Mouse (Mus musculus): ENCODE measurements around the gene Olfr1065. TPM values are rescaled to one million over a fixed set of nuclear protein-coding genes. Genes with fewer than 3 reads are reported as not detected.
A peak's percentile ranks its signal among the peaks of the same experiment; 100 is the strongest.
"Not testable (repeated sequence)": the region's sequence is repeated elsewhere in the genome, so short reads cannot be mapped to it uniquely, and the experiment has no call there.

Olfr1065 gene
- not detected for total RNA-seq (2021)
- long read RNA-seq, experiment 1: 0 reads
- long read RNA-seq, experiment 2: 0 reads

DNA sequence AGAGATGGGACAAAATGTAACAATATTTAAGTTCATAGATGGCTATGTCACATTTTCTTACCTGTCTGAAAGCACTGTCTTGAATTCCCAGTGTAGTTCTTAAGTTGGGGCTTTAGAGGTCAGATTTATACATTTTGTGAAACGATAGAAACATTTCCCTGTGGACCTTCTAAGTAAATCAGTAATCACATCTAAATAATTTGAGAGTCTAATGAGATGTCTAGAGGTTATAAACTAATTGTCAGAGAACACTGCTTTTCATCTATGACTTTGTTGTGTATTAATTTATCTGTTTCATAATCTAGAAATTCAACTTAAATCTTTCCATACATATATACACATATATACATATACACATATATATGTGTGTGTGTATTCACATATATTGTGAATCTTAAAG lies at the start of gene Olfr1065:
TSS of gene Olfr1065 (minus strand) at position 101 of the 400 bp plus-strand sequence.
- not testable (repeated sequence) for DNase-seq (ENCODE audit: low spot score in 2 of 2)

DNA sequence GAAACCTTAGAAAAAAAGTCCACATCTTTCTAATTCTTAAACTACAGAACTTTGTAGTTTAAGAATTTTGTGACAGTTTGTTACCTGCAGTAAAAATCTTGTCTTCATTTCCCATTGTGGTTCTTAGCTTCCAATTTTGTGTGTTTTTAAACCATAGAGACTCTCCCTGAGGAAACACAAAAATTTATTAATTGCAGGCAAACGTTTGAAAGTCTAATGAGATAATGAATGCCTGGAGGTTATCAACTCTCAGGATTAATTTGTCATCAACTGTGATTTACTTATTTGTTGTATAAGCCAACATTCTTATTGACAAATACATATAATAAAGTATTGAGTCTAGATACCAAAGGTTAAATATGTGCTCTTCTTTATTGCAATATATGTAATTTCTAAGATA lies 36.9 kb upstream of the Olfr1065 start, which contains the start of gene Olfr228:
TSS of gene Olfr228 (minus strand) at position 101 of the 400 bp plus-strand sequence.
- DNase-seq (ENCODE audit: low spot score in 2 of 2): no peak

DNA sequence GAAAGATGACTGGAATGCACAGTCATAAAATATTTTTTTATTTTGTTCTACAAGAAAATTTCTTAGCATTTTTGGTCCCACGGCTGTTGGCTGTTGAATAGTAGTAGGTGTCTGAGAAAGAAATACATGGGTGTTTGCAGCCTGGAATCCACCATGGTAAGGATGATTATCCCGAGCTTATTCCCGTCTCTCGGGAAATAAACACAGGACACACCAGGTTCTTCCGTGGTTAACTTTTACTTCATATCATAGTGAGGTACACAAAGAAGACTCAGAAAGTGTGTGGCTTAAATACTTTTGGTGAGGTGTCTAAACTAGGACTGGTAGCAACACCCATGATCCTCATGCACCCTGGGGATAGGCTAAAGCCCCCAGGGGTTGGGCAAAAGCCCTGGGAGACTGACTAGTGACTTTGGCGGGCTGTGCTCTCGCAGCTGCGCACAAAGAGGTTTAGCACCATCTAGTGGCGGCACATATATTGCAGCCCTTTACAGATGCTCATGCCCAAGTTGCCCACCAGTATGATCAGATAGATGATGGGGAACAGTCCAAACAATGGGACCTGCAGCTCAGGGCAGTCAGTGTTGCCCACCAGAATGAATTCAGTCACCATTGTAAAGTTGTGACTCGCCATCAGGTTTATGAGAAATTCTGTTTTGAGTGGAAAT lies 14.2 kb upstream of the Olfr1065 start:
- DNase-seq (ENCODE audit: low spot score in 2 of 2): peak; percentile 44 to 49

DNA sequence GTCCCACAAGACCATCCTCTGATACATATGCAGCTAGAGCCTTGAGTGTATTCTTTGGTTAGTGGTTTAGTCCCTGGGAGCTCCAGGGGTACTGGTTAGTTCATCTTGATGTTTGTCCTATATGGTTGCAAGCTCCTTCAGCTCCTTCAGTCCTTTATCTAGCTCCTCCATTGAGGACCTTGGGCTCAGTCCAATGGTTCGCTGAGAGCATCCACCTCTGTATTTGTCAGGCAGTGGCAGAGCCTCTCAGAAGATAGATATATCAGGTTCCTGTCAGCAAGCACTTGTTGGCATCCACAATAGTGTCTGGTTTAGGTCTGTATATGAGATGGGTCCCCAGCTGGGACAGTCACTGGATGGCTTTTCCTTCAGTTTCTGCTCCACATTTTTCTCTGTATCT lies 10.0 kb upstream of the Olfr1065 start:
- DNase-seq (ENCODE audit: low spot score in 2 of 2): no peak

DNA sequence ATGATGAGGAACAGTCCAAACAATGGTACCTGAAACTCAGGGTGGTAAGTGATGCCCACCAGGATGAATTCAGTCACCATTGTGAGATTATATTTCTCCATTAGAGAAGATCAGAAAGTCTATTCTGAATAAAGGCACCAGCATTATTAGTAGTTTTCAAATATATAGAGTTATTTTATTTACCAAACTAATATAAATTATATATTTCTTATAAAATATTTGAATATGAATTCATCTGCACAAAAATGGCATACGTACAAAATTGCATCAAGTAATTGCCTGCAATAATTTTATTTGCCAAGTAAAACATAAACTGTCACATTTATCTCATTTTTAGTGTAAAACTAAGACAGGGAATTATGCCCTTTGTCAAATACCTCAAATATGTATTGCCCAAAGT lies 5.8 kb upstream of the Olfr1065 start, which contains the start of gene Olfr1066:
TSS of gene Olfr1066 (minus strand) at position 101 of the 400 bp plus-strand sequence.
- DNase-seq (ENCODE audit: low spot score in 2 of 2): no peak

DNA sequence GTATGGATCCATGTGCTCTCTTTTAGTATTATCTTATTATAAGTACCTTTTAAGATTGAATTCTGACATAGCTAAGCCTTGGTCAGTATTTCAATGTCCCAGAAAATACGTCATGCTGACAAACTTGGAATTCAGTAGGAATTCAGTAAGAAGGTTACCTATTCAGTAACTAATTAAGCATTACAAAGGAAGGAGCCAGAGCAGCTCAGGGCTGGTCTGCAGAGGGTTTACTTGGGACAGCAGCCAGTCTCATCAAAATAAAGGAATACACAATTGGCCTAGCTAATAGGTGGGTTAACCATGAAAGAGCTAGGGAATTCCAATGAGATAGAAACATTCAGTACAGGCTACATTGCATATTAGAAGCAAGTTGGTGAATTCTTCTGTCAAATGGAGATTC lies 8.3 kb downstream of the Olfr1065 start:
- not testable (repeated sequence) for DNase-seq (ENCODE audit: low spot score in 2 of 2)

DNA sequence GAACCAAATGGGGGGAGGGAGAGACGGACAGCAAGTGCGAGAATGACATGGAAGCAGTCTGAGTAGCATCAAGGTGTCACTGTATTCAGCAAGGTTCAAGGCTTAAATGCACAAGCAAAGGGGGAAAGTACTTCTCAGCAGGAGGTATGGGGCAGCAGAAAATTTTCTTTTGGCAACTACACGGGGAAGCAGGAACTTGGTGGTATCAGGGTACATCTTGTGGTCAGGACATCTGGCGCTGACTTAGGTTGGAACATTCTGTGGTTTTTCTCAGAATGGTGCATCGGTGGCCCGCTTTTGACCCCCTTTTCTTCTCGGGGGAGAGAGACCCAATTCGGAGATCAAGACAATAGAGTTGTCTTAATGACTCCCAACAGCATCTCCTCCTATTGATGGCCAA lies 21.9 kb downstream of the Olfr1065 start:
- DNase-seq (ENCODE audit: low spot score in 2 of 2): not testable (repeated sequence)

DNA sequence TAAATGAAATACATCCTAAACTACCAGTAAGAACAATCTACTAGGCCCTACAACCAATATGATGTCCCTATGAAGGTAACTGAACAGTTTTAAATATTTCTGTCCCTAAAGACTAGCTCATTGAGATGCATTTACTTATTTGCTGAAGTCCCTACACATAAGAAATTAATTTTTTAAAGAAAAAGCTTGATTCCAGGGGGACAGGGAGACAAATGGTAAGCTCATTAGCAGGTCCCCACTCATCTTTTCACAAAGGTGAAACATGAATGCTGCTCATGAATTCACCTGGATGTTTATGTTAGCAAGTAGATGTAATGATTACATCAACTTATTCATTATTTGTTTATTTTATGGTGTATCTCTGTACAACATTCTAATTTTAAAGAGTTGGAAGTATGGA lies 23.7 kb downstream of the Olfr1065 start, which contains the start of gene Olfr1062:
TSS of gene Olfr1062 (minus strand) at position 101 of the 400 bp plus-strand sequence.
- DNase-seq (ENCODE audit: low spot score in 2 of 2): not testable (repeated sequence)

DNA sequence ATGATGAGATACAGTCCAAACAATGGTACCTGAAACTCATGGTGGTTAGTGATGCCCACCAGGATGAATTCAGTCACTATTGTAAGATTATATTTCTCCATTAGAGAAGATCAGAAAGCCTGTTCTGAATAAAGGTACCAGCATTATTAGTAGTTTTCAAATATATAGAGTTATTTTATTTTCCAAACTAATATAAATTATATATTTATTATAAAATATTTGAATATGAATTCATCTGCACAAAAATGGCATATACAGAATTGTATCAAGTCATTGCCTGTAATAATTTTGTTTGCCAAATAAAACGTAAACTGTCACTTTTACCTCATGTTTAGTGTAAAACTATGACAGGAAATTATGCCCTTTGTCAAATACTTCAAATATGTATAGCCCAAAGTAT lies 36.4 kb downstream of the Olfr1065 start, which contains the start of gene Olfr1061:
TSS of gene Olfr1061 (minus strand) at position 101 of the 400 bp plus-strand sequence.
- DNase-seq (ENCODE audit: low spot score in 2 of 2): no peak

DNA sequence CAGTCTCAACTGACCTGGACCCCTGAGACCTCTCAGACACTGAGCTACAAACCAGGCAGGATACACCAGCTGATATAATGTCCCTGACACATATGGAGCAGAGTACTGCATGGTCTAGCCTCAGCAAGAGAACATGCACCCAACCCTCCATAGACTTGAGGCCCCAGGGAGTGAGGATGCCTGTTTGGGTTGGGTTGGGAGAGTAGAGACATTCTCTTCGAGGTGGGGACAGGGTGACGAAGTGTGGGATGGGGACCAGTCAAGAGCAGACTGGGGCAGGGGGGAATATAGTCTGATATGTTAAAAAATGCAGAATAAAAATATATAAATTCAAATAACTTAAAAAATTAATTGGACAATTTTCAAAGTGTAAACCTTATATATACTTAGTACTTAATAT lies 55.3 kb downstream of the Olfr1065 start:
- no peak for DNase-seq (ENCODE audit: low spot score in 2 of 2)

Other genes with a start within 250 kb of the Olfr1065 start
- not detected for gene Olfr1045, start 247.6 kb downstream of the Olfr1065 start, total RNA-seq (2021)
- gene Olfr1046, start 231.3 kb downstream of the Olfr1065 start, total RNA-seq (2021): not detected
- gene Olfr1047, start 219.2 kb downstream of the Olfr1065 start, total RNA-seq (2021): not detected
- gene Olfr1048, start 210.3 kb downstream of the Olfr1065 start, total RNA-seq (2021): not detected
- not detected for gene Olfr1049, start 192.3 kb downstream of the Olfr1065 start, total RNA-seq (2021)
- not detected for gene Olfr1051, start 171.5 kb downstream of the Olfr1065 start, total RNA-seq (2021)
- gene Olfr1052, start 158.1 kb downstream of the Olfr1065 start, total RNA-seq (2021): not detected
- gene Olfr1053, start 135.3 kb downstream of the Olfr1065 start, total RNA-seq (2021): not detected
- gene Olfr1054, start 115.2 kb downstream of the Olfr1065 start, total RNA-seq (2021): not detected
- gene Olfr1055, start 100.3 kb downstream of the Olfr1065 start, total RNA-seq (2021): not detected
- not detected for gene Olfr1056, start 88.1 kb downstream of the Olfr1065 start, total RNA-seq (2021)
- gene Olfr1057, start 72.2 kb downstream of the Olfr1065 start, total RNA-seq (2021): not detected
- gene Olfr1058, start 62.0 kb downstream of the Olfr1065 start, total RNA-seq (2021): not detected
- gene Olfr1061, start 36.5 kb downstream of the Olfr1065 start, total RNA-seq (2021): not detected
- gene Olfr1062, start 23.8 kb downstream of the Olfr1065 start, total RNA-seq (2021): not detected
- not detected for gene Olfr1066, start 5.7 kb upstream of the Olfr1065 start, total RNA-seq (2021)
- gene Olfr228, start 36.8 kb upstream of the Olfr1065 start, total RNA-seq (2021): not detected
- not detected for gene Olfr1076, start 57.9 kb upstream of the Olfr1065 start, total RNA-seq (2021)
- gene Olfr1079, start 91.9 kb upstream of the Olfr1065 start, total RNA-seq (2021): not detected
- gene Olfr1080, start 107.6 kb upstream of the Olfr1065 start, total RNA-seq (2021): not detected
- gene Olfr1082, start 148.4 kb upstream of the Olfr1065 start, total RNA-seq (2021): not detected
- gene Olfr1084, start 189.1 kb upstream of the Olfr1065 start, total RNA-seq (2021): not detected
- not detected for gene Olfr1085, start 211.4 kb upstream of the Olfr1065 start, total RNA-seq (2021)
- gene Olfr1086, start 229.5 kb upstream of the Olfr1065 start, total RNA-seq (2021): not detected
- not detected for gene Olfr1087, start 247.8 kb upstream of the Olfr1065 start, total RNA-seq (2021)